Mouse (Mus musculus): ENCODE measurements around the gene Ephb4. TPM values are rescaled to one million over a fixed set of nuclear protein-coding genes. Genes with fewer than 3 reads are reported as not detected.

Ephb4 gene
- polyA plus RNA-seq, 1 experiment from 2014 or later, result 71.2 TPM

- Histone ChIP-seq H3K9me3 (ENCODE audit: control insufficient read depth, low read length) (no peaks in the 10 kb centered on the region), H3K4me1 (ENCODE audit: control insufficient read depth, insufficient read depth, low read length) (peaks cover 15% of the 10 kb centered on the region), H3K4me3 (ENCODE audit: low read depth, low read length) (peak overlapping the region; percentile 33; the same call in 1 of the 2 replicates), H3K9ac (ENCODE audit: low read length) (peak overlapping the region; percentile 64), H3K27me3 (ENCODE audit: control insufficient read depth, insufficient read depth, low read length) (no peaks in the 10 kb centered on the region), H3K4me2 (ENCODE audit: low read depth, severe bottlenecking) (peak overlapping the region; percentile 70), H3K36me3 (ENCODE audit: control insufficient read depth, insufficient read depth, low read length) (no peaks in the 10 kb centered on the region), H3K27ac (replicated peaks; ENCODE audit: low read depth, low read length) (no peak overlapping the region; the same call in none of the 2 replicates)
- WGBS, result 16% methylated on average over 22 of the region's 22 CpGs
- DNase-seq (ENCODE audit: low spot score), result peak; percentile 34
- ATAC-seq (ENCODE audit: insufficient number of reproducible peaks, low FRiP score, low TSS enrichment, low read depth), result 0 out of 2 replicates have a peak, but pooled peaks have one; percentile 18
Observed at GRCm38 (mm10) chr5:137339290-137339979, 10.5 kb upstream of the Ephb4 start.

- Histone ChIP-seq H3K27ac (replicated peaks; ENCODE audit: low read depth, low read length) (no peak overlapping the region; the same call in 1 of the 2 replicates), H3K27me3 (ENCODE audit: control insufficient read depth, insufficient read depth, low read length) (no peaks in the 10 kb centered on the region), H3K4me2 (ENCODE audit: low read depth, severe bottlenecking) (no peak overlapping the region), H3K4me1 (ENCODE audit: control insufficient read depth, insufficient read depth, low read length) (peaks cover 18% of the 10 kb centered on the region), H3K36me3 (ENCODE audit: control insufficient read depth, insufficient read depth, low read length) (no peaks in the 10 kb centered on the region), H3K9ac (ENCODE audit: low read length) (no peak overlapping the region), H3K4me3 (ENCODE audit: low read depth, low read length) (no peak overlapping the region), H3K9me3 (ENCODE audit: control insufficient read depth, low read length) (no peaks in the 10 kb centered on the region)
- ATAC-seq (ENCODE audit: insufficient number of reproducible peaks, low FRiP score, low TSS enrichment, low read depth) (no peak), DNase-seq (ENCODE audit: low spot score) (no peak)
- 80% methylated on average over 6 of the region's 6 CpGs for WGBS
Observed at GRCm38 (mm10) chr5:137340222-137340621, 9.7 kb upstream of the Ephb4 start.

- no peak overlapping the region for H3K9ac ChIP-seq (ENCODE audit: low read length)
- no peaks in the 10 kb centered on the region for H3K27me3 ChIP-seq (ENCODE audit: control insufficient read depth, insufficient read depth, low read length)
- H3K4me3 ChIP-seq (ENCODE audit: low read depth, low read length), result no peak overlapping the region
- 85% methylated on average over 7 of the region's 7 CpGs for WGBS
- no peak for DNase-seq (ENCODE audit: low spot score)
- H3K9me3 ChIP-seq (ENCODE audit: control insufficient read depth, low read length), result no peaks in the 10 kb centered on the region
- peaks cover 22% of the 10 kb centered on the region for H3K4me1 ChIP-seq (ENCODE audit: control insufficient read depth, insufficient read depth, low read length)
- no peak overlapping the region for H3K27ac ChIP-seq (replicated peaks; ENCODE audit: low read depth, low read length)
- H3K4me2 ChIP-seq (ENCODE audit: low read depth, severe bottlenecking), result no peak overlapping the region
- ATAC-seq (ENCODE audit: insufficient number of reproducible peaks, low FRiP score, low TSS enrichment, low read depth), result no peak
- H3K36me3 ChIP-seq (ENCODE audit: control insufficient read depth, insufficient read depth, low read length), result no peaks in the 10 kb centered on the region
Observed at GRCm38 (mm10) chr5:137342407-137343012, 7.4 kb upstream of the Ephb4 start.

GRCm38 (mm10) chr5:137343412-137343811 lies 6.5 kb upstream of the Ephb4 start:
- no peak overlapping the region for H3K4me2 ChIP-seq (ENCODE audit: low read depth, severe bottlenecking)
- no peak overlapping the region for H3K9ac ChIP-seq (ENCODE audit: low read length)
- DNase-seq (ENCODE audit: low spot score), result no peak
- H3K4me1 ChIP-seq (ENCODE audit: control insufficient read depth, insufficient read depth, low read length), result peaks cover 26% of the 10 kb centered on the region
- H3K36me3 ChIP-seq (ENCODE audit: control insufficient read depth, insufficient read depth, low read length), result no peaks in the 10 kb centered on the region
- ATAC-seq (ENCODE audit: insufficient number of reproducible peaks, low FRiP score, low TSS enrichment, low read depth), result no peak
- H3K27me3 ChIP-seq (ENCODE audit: control insufficient read depth, insufficient read depth, low read length), result no peaks in the 10 kb centered on the region
- no peak overlapping the region for H3K4me3 ChIP-seq (ENCODE audit: low read depth, low read length)
- H3K27ac ChIP-seq (replicated peaks; ENCODE audit: low read depth, low read length), result no peak overlapping the region
- no peaks in the 10 kb centered on the region for H3K9me3 ChIP-seq (ENCODE audit: control insufficient read depth, low read length)
- 96% methylated on average over 5 of the region's 5 CpGs for WGBS

- Histone ChIP-seq H3K4me3 (ENCODE audit: low read depth, low read length) (no peak overlapping the region), H3K4me1 (ENCODE audit: control insufficient read depth, insufficient read depth, low read length) (peaks cover 26% of the 10 kb centered on the region), H3K4me2 (ENCODE audit: low read depth, severe bottlenecking) (no peak overlapping the region), H3K27me3 (ENCODE audit: control insufficient read depth, insufficient read depth, low read length) (no peaks in the 10 kb centered on the region), H3K9ac (ENCODE audit: low read length) (no peak overlapping the region), H3K9me3 (ENCODE audit: control insufficient read depth, low read length) (no peaks in the 10 kb centered on the region), H3K36me3 (ENCODE audit: control insufficient read depth, insufficient read depth, low read length) (no peaks in the 10 kb centered on the region), H3K27ac (replicated peaks; ENCODE audit: low read depth, low read length) (no peak overlapping the region)
- DNase-seq (ENCODE audit: low spot score) (no peak), ATAC-seq (ENCODE audit: insufficient number of reproducible peaks, low FRiP score, low TSS enrichment, low read depth) (no peak)
Observed at GRCm38 (mm10) chr5:137343869-137344268, 6.0 kb upstream of the Ephb4 start.

- no peaks in the 10 kb centered on the region for H3K27me3 ChIP-seq (ENCODE audit: control insufficient read depth, insufficient read depth, low read length)
- H3K4me3 ChIP-seq (ENCODE audit: low read depth, low read length), result no peak overlapping the region
- H3K4me2 ChIP-seq (ENCODE audit: low read depth, severe bottlenecking), result 0 out of 2 replicates have a peak overlapping the region, but pooled peaks have one; percentile 4
- H3K4me1 ChIP-seq (ENCODE audit: control insufficient read depth, insufficient read depth, low read length), result peaks cover 22% of the 10 kb centered on the region
- no peak for DNase-seq (ENCODE audit: low spot score)
- H3K27ac ChIP-seq (replicated peaks; ENCODE audit: low read depth, low read length), result no peak overlapping the region
- ATAC-seq (ENCODE audit: insufficient number of reproducible peaks, low FRiP score, low TSS enrichment, low read depth), result no peak
- no peak overlapping the region for H3K9ac ChIP-seq (ENCODE audit: low read length)
- H3K9me3 ChIP-seq (ENCODE audit: control insufficient read depth, low read length), result no peaks in the 10 kb centered on the region
- WGBS, result 15% methylated on average over 9 of the region's 9 CpGs
- no peaks in the 10 kb centered on the region for H3K36me3 ChIP-seq (ENCODE audit: control insufficient read depth, insufficient read depth, low read length)
Observed at GRCm38 (mm10) chr5:137345821-137346220, 4.1 kb upstream of the Ephb4 start.

GRCm38 (mm10) chr5:137346388-137346787 lies 3.5 kb upstream of the Ephb4 start:
- no peak for DNase-seq (ENCODE audit: low spot score)
- no peak overlapping the region for H3K27ac ChIP-seq (replicated peaks; ENCODE audit: low read depth, low read length)
- H3K9ac ChIP-seq (ENCODE audit: low read length), result no peak overlapping the region
- H3K9me3 ChIP-seq (ENCODE audit: control insufficient read depth, low read length), result no peaks in the 10 kb centered on the region
- no peaks in the 10 kb centered on the region for H3K27me3 ChIP-seq (ENCODE audit: control insufficient read depth, insufficient read depth, low read length)
- H3K4me1 ChIP-seq (ENCODE audit: control insufficient read depth, insufficient read depth, low read length), result peaks cover 22% of the 10 kb centered on the region
- no peak overlapping the region for H3K4me2 ChIP-seq (ENCODE audit: low read depth, severe bottlenecking)
- 67% methylated on average over 1 of the region's 1 CpGs for WGBS
- no peak for ATAC-seq (ENCODE audit: insufficient number of reproducible peaks, low FRiP score, low TSS enrichment, low read depth)
- H3K36me3 ChIP-seq (ENCODE audit: control insufficient read depth, insufficient read depth, low read length), result no peaks in the 10 kb centered on the region
- no peak overlapping the region for H3K4me3 ChIP-seq (ENCODE audit: low read depth, low read length)

- no peak for ATAC-seq (ENCODE audit: insufficient number of reproducible peaks, low FRiP score, low TSS enrichment, low read depth)
- DNase-seq (ENCODE audit: low spot score), result no peak
- H3K4me2 ChIP-seq (ENCODE audit: low read depth, severe bottlenecking), result no peak overlapping the region
- H3K27ac ChIP-seq (replicated peaks; ENCODE audit: low read depth, low read length), result no peak overlapping the region
- peaks cover 22% of the 10 kb centered on the region for H3K4me1 ChIP-seq (ENCODE audit: control insufficient read depth, insufficient read depth, low read length)
- no peak overlapping the region for H3K9ac ChIP-seq (ENCODE audit: low read length)
- no peaks in the 10 kb centered on the region for H3K36me3 ChIP-seq (ENCODE audit: control insufficient read depth, insufficient read depth, low read length)
- H3K9me3 ChIP-seq (ENCODE audit: control insufficient read depth, low read length), result no peaks in the 10 kb centered on the region
- no peaks in the 10 kb centered on the region for H3K27me3 ChIP-seq (ENCODE audit: control insufficient read depth, insufficient read depth, low read length)
- no peak overlapping the region for H3K4me3 ChIP-seq (ENCODE audit: low read depth, low read length)
- 90% methylated on average over 4 of the region's 4 CpGs for WGBS
Observed at GRCm38 (mm10) chr5:137346983-137347382, 2.9 kb upstream of the Ephb4 start.

Data from limb, embryonic 11.5 days (tissue).